Mouse (Mus musculus) lung, postnatal 4 days (tissue): ENCODE data around the gene Slc35c1.
"Not testable (repeated sequence)": the region's sequence is repeated elsewhere in the genome, so short reads cannot be mapped to it uniquely, and the experiment has no call there.

Experiments used
- DNase-seq, 2 experiments: peaks; one replicate each; pipeline ENCODE4 v3.0.0; 2021

Gene Slc35c1

DNA sequence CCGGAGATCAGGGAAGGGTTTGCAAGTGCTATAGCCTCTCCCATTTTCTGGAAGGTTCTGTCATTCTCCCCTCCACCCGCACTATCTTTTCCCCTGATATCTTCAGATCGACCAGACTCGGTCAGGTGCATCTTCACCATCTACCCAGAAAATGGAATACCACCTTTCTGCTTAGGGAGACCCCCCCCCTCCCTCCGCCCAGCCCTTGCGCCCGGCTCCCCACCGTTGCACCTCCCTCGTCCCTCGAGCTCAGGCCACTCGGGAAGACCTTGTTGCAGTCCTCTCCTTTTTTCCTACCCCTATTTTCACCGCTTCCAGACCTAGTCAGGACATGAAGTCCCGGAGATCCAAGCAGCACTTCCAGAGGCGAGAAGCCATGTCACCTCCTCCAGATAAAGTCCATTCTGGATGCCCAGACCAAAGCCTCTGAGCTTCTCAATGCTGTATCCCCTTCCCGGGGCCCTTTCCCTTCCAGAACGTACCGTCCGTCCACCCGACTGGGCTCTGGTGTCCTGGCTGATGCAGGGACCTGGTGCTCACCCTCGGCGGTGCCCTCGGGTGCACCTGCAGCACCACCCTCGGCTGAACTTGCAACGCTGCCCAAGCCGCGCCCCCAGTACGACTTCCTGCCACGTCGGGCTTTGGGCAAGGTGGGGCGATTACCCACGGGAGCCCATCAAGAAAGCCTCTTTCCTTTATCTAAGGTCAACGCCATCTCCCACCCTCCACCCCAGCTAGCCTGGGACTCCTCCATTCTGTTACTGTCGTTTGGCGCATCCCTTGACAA, at the start of gene Slc35c1:
TSS of gene Slc35c1 (minus strand) at position 618 of the 787 bp plus-strand sequence.
- peak; percentile 57 to 70 for DNase-seq

GRCm38 (mm10) chr2:92505291-92505690, 45.0 kb upstream of the Slc35c1 start:
- no peak for DNase-seq

- DNase-seq = no peak
Measured at GRCm38 (mm10) chr2:92503421-92503820, 43.1 kb upstream of the Slc35c1 start.

DNA sequence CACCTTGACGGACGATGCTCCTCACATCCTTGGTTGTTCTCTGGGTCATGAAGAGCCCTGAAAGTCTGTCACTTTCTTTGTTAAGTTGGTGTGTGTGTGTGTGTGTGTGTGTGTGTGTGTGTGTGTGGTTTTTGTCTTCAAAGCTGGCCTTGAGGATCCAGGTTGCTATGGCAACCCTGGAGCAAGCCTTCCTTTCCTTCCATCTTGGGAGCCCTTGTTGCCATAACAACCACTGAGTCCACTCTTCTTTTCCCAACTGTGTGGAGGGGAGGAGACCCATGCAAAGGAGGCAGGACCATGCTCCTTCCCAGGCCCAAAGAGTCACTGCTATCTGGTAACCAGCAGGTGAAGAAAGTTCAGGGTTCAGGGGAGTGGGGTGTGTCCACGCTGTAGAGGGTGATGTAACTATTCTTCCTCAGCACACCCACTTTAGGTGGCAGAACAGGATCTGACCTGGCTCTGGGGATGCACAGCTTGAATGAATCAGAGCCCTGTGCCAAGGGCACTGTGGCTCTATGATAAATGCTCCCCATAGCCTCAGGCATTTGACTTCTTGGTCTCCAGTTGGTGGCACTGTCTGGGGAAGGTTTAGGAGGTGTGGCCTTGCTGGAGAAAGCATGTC, 39.5 kb upstream of the Slc35c1 start:
- DNase-seq = no peak

- no peak for DNase-seq
Measured at GRCm38 (mm10) chr2:92497112-92497511, 36.8 kb upstream of the Slc35c1 start.

GRCm38 (mm10) chr2:92496681-92497080, 36.3 kb upstream of the Slc35c1 start:
- DNase-seq = no peak

GRCm38 (mm10) chr2:92494956-92495355, 34.6 kb upstream of the Slc35c1 start:
- DNase-seq = no peak

DNA sequence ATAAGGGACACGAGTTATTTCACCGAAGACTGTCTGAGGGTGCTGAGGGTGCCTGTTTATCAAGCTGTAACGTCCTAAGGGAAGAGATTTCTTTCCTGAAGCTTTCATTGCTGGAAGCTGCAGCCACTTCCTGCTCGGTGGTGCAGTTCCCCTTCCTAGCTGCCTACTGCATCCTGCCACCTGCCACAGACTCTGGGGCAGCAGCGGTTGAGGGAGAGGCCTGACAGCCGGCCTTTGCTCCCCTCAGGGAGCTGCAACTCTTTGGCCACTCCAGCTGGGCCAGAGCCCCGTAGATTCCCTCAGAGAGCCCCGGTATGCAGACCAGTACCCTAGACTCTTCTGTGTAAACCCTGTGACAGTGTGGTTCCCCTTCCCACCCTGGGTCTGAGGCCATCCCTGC, 34.1 kb upstream of the Slc35c1 start:
- DNase-seq = no peak

GRCm38 (mm10) chr2:92493656-92494390, 33.5 kb upstream of the Slc35c1 start:
- no peak for DNase-seq

- peak; percentile 35 to 84 for DNase-seq
Measured at GRCm38 (mm10) chr2:92491950-92492501, 31.7 kb upstream of the Slc35c1 start.

DNA sequence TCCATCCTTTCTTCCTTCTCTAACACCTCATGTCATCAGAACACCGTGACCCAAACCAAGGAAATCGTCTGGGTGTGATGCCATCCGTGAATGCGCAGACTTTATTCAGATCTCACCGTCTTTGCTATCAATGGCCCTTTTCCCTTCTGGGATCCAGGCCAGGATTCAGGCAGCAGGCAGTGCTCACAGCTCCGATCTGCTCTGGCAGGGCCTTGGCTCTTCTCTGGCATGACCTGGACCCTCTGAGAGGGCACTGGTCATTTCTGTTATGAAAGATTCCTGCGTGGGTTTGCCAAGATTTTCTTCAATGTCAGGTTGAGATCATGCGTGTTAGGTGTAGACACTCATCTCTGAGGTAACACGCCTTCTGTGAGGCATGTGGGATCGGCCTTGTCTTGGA, 30.2 kb upstream of the Slc35c1 start:
- DNase-seq = no peak

- no peak for DNase-seq
Measured at GRCm38 (mm10) chr2:92487791-92488190, 27.5 kb upstream of the Slc35c1 start.

GRCm38 (mm10) chr2:92486911-92487310, 26.6 kb upstream of the Slc35c1 start:
- no peak for DNase-seq

DNA sequence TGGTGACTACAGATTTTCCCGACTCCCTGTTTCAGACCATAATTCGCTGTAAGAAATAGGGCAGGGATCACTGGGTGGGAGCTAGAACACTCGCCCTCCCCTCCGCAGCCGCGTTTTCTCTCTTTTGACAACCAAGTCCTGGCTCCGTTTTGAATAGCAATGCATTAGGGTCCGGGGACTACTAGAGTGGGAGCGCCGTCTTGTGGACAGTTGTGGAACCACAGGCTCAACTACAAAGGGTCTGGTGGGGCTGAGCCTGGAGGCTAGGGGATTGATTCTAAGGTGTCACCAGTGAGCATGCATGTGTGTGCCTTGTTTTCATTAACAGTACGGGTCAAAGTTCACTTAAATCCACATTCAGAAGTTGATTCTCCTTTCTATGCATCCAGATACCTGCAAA, 26.1 kb upstream of the Slc35c1 start:
- DNase-seq = peak; percentile 76 to 85

DNA sequence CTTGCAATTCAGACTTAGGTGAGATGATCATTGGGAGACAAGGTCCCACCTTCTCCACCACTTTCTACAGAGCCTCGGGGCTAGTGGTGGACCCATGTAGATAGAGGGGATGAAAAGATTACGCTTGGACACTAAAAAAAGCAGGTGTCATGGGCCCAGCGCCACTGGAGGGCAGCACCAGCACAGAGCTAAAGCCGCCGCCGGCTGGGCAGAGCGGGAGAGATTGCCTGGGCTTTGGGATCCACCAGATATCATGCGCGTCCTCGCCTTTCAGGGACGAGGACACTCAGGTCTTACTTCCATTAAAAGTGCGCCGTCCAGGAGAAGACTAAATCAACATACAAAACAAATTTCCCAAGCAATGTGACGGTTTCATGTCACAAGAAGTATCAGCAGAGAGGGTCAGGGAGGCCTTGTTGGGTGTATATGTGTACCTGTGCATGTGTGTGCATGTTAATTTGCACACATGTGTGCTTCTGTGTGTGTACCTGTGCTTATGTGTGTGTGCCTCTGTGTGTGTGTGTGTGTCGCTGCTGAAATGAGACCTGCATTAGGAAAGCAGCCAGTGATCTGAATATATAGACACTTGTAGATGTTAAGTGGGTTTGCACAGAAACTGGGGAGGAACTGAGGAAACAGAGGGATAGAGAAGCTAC, 25.4 kb upstream of the Slc35c1 start:
- DNase-seq = peak; percentile 77 to 84

GRCm38 (mm10) chr2:92484256-92485025, 24.1 kb upstream of the Slc35c1 start:
- DNase-seq = no peak

- DNase-seq = no peak
Measured at GRCm38 (mm10) chr2:92483505-92483904, 23.2 kb upstream of the Slc35c1 start.

GRCm38 (mm10) chr2:92482551-92482950, 22.2 kb upstream of the Slc35c1 start:
- no peak for DNase-seq

DNA sequence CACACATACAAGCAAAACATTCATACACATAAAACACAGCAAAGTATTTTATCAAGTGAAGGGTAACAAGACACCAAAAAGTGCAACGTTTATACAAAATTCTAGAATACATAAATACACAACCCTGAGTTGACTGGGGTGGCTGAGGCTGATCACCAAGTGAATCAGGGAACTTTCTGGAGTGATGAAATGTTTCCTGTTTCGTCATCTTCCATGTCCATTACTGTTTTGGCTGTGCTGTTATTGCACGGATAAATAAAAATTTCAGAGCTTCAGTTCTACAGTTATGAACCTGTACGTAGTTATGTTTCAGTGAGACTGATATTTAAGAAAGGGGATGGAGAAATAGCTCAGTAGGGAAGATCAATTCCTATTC, 18.0 kb upstream of the Slc35c1 start:
- DNase-seq = no peak

GRCm38 (mm10) chr2:92477672-92478312, 17.5 kb upstream of the Slc35c1 start:
- DNase-seq = peak; percentile 35 to 58

GRCm38 (mm10) chr2:92476580-92476979, 16.2 kb upstream of the Slc35c1 start:
- DNase-seq = not testable (repeated sequence)

GRCm38 (mm10) chr2:92475711-92476110, 15.4 kb upstream of the Slc35c1 start:
- DNase-seq = no peak
